Mouse (Mus musculus): ENCODE results near the gene Thsd4. TPM values are rescaled to one million over a fixed set of nuclear protein-coding genes. Genes with fewer than 3 reads are reported as not detected.
"Not testable (repeated sequence)": the region's sequence is repeated elsewhere in the genome, so short reads cannot be mapped to it uniquely, and the experiment has no call there.

The Thsd4 gene
- polyA plus RNA-seq, 1 experiment from 2014 or later, result 11.4 TPM

- Histone ChIP-seq H3K4me3 (ENCODE audit: low read depth, low read length) (peak overlapping the region; percentile 41), H3K9me3 (ENCODE audit: control insufficient read depth) (no peaks in the 10 kb centered on the region), H3K4me1 (replicated peaks; ENCODE audit: control insufficient read depth, insufficient read depth, low read length) (0 out of 2 replicates have a peak, but pooled peaks cover 8% of the 10 kb centered on the region), H3K4me2 (replicated peaks; ENCODE audit: low read depth) (peak overlapping the region; percentile 66), H3K27me3 (replicated peaks; ENCODE audit: control insufficient read depth, insufficient read depth, low read length) (no peaks in the 10 kb centered on the region), H3K27ac (ENCODE audit: low read depth, low read length) (peak overlapping the region; percentile 28; the same call in 1 of the 2 replicates), H3K36me3 (ENCODE audit: control insufficient read depth, insufficient read depth) (no peaks in the 10 kb centered on the region), H3K9ac (ENCODE audit: low read depth, low read length) (no peak overlapping the region)
- no peak for TF ChIP-seq CTCF (IDR thresholded peaks at IDR 0.05; ENCODE audit: low read depth)
- peak; percentile 49; the same call in 1 of the 2 replicates for ATAC-seq
- 43% methylated on average over 12 of the region's 12 CpGs for WGBS
These were observed 580.6 kb downstream of the Thsd4 start for GRCm38 (mm10) chr9:59940913-59941884.

GRCm38 (mm10) chr9:59939691-59940090 is 582.2 kb downstream of the Thsd4 start:
- Histone ChIP-seq H3K27me3 (replicated peaks; ENCODE audit: control insufficient read depth, insufficient read depth, low read length) (no peaks in the 10 kb centered on the region), H3K4me2 (replicated peaks; ENCODE audit: low read depth) (peak overlapping the region; percentile 66), H3K9me3 (ENCODE audit: control insufficient read depth) (no peaks in the 10 kb centered on the region), H3K4me1 (replicated peaks; ENCODE audit: control insufficient read depth, insufficient read depth, low read length) (0 out of 2 replicates have a peak, but pooled peaks cover 5% of the 10 kb centered on the region), H3K36me3 (ENCODE audit: control insufficient read depth, insufficient read depth) (0 out of 2 replicates have a peak, but pooled peaks cover 3% of the 10 kb centered on the region), H3K27ac (ENCODE audit: low read depth, low read length) (no peak overlapping the region), H3K4me3 (ENCODE audit: low read depth, low read length) (peak overlapping the region; percentile 41), H3K9ac (ENCODE audit: low read depth, low read length) (peak overlapping the region; percentile 40)
- ATAC-seq, result no peak
- no peak for TF ChIP-seq CTCF (IDR thresholded peaks at IDR 0.05; ENCODE audit: low read depth)
- WGBS, result 39% methylated on average over 2 of the region's 2 CpGs

GRCm38 (mm10) chr9:59938529-59938928 is 583.3 kb downstream of the Thsd4 start:
- TF ChIP-seq CTCF (IDR thresholded peaks at IDR 0.05; ENCODE audit: low read depth), result no peak
- Histone ChIP-seq H3K4me2 (replicated peaks; ENCODE audit: low read depth) (peak overlapping the region; percentile 66), H3K27me3 (replicated peaks; ENCODE audit: control insufficient read depth, insufficient read depth, low read length) (no peaks in the 10 kb centered on the region), H3K4me1 (replicated peaks; ENCODE audit: control insufficient read depth, insufficient read depth, low read length) (0 out of 2 replicates have a peak, but pooled peaks cover 1% of the 10 kb centered on the region), H3K36me3 (ENCODE audit: control insufficient read depth, insufficient read depth) (0 out of 2 replicates have a peak, but pooled peaks cover 3% of the 10 kb centered on the region), H3K9me3 (ENCODE audit: control insufficient read depth) (no peaks in the 10 kb centered on the region), H3K4me3 (ENCODE audit: low read depth, low read length) (peak overlapping the region; percentile 41; the same call in 1 of the 2 replicates), H3K9ac (ENCODE audit: low read depth, low read length) (no peak overlapping the region), H3K27ac (ENCODE audit: low read depth, low read length) (no peak overlapping the region)
- no peak for ATAC-seq
- WGBS, result 43% methylated on average over 8 of the region's 8 CpGs

- not testable (repeated sequence) for H3K4me1 ChIP-seq (replicated peaks; ENCODE audit: control insufficient read depth, insufficient read depth, low read length); H3K36me3 ChIP-seq (ENCODE audit: control insufficient read depth, insufficient read depth); H3K9ac ChIP-seq (ENCODE audit: low read depth, low read length); ATAC-seq; H3K27me3 ChIP-seq (replicated peaks; ENCODE audit: control insufficient read depth, insufficient read depth, low read length); H3K27ac ChIP-seq (ENCODE audit: low read depth, low read length); H3K4me3 ChIP-seq (ENCODE audit: low read depth, low read length); H3K9me3 ChIP-seq (ENCODE audit: control insufficient read depth)
- H3K4me2 ChIP-seq (replicated peaks; ENCODE audit: low read depth), result peak overlapping the region; percentile 17; the same call in 1 of the 2 replicates
- 55% methylated on average over 8 of the region's 8 CpGs for WGBS
These were observed 586.0 kb downstream of the Thsd4 start for GRCm38 (mm10) chr9:59935866-59936265.

- Histone ChIP-seq H3K27ac (ENCODE audit: low read depth, low read length) (no peak overlapping the region), H3K27me3 (replicated peaks; ENCODE audit: control insufficient read depth, insufficient read depth, low read length) (no peaks in the 10 kb centered on the region), H3K4me3 (ENCODE audit: low read depth, low read length) (no peak overlapping the region), H3K9ac (ENCODE audit: low read depth, low read length) (no peak overlapping the region), H3K4me2 (replicated peaks; ENCODE audit: low read depth) (no peak overlapping the region), H3K9me3 (ENCODE audit: control insufficient read depth) (no peaks in the 10 kb centered on the region), H3K4me1 (replicated peaks; ENCODE audit: control insufficient read depth, insufficient read depth, low read length) (no peaks in the 10 kb centered on the region), H3K36me3 (ENCODE audit: control insufficient read depth, insufficient read depth) (no peaks in the 10 kb centered on the region)
- no peak for ATAC-seq
- 71% methylated on average over 3 of the region's 3 CpGs for WGBS
- TF ChIP-seq CTCF (IDR thresholded peaks at IDR 0.05; ENCODE audit: low read depth), result no peak
These were observed 591.6 kb downstream of the Thsd4 start for GRCm38 (mm10) chr9:59930248-59930647.

Other genes with a start within 250 kb of the Thsd4 start
- 8.1 and 10.1 TPM in 2 replicates for gene Lrrc49, start 166.1 kb upstream of the Thsd4 start, polyA plus RNA-seq (2015; fragmentation: Nextera tagmentation; extraction: Ambion mirVana)
- 1.1 and 1.2 TPM in 2 replicates for gene Larp6, start 190.9 kb upstream of the Thsd4 start, polyA plus RNA-seq (2015; fragmentation: Nextera tagmentation; extraction: Ambion mirVana)